Mouse (Mus musculus) megakaryocyte, embryonic 14.5 days (primary cell): ENCODE results near the gene Plxna1. TPM values are rescaled to one million over a fixed set of nuclear protein-coding genes. Genes with fewer than 3 reads are reported as not detected.

Source experiments
- H3K27me3 ChIP-seq: replicated peaks from 2 replicates; pipeline ENCODE3; 2012; ENCODE audit warnings: inconsistent platforms
- H3K36me3 ChIP-seq: replicated peaks from 2 replicates; pipeline ENCODE3; 2012; ENCODE audit warnings: low read length, inconsistent platforms, mixed read lengths
- H3K4me1 ChIP-seq: 2 replicates; pipeline ENCODE4 v1.6.1; 2012; ENCODE audit warnings: inconsistent platforms
- H3K4me3 ChIP-seq: replicated peaks from 2 replicates; pipeline ENCODE3; 2012; ENCODE audit warnings: moderate library complexity, mild to moderate bottlenecking, inconsistent platforms
- H3K9me3 ChIP-seq: 2 replicates; pipeline ENCODE4 v1.6.1; 2012; ENCODE audit warnings: inconsistent platforms
- FLI1 ChIP-seq: IDR thresholded peaks from 2 replicates; pipeline ENCODE4 v1.6.1; 2012; ENCODE audit warnings: low read length, inconsistent platforms, mixed read lengths
- GATA1 ChIP-seq: IDR thresholded peaks from 3 replicates; pipeline ENCODE4 v1.6.1; 2012; ENCODE audit warnings: mixed read lengths, low read length, inconsistent platforms, borderline replicate concordance
- polyA plus RNA-seq: library from polyadenylated mRNA; stranded (reverse); fragments of >175 nt; gene quantifications from 2 replicates; pipeline ENCODE4 v1.2.3, GENCODE M21; 2012; ENCODE audit warnings: low replicate concordance; ENCODE audit not compliant: insufficient read depth

The Plxna1 gene
- polyA plus RNA-seq, 1 experiment = 2.9 TPM

- Histone ChIP-seq H3K9me3 (peaks cover 5% of the 10 kb centered on the region; the same call in 1 of the 2 replicates), H3K27me3 (peaks cover 92% of the 10 kb centered on the region), H3K36me3 (peaks cover 3% of the 10 kb centered on the region), H3K4me3 (peak overlapping the region; percentile 92), H3K4me1 (peaks cover 46% of the 10 kb centered on the region)
- TF ChIP-seq GATA1 (no peak), FLI1 (no peak)
Measured at GRCm38 (mm10) chr6:89361418-89362280, 771 bp downstream of the Plxna1 start.

- Histone ChIP-seq H3K36me3 (peaks cover 3% of the 10 kb centered on the region), H3K9me3 (peaks cover 5% of the 10 kb centered on the region; the same call in 1 of the 2 replicates), H3K27me3 (peaks cover 98% of the 10 kb centered on the region), H3K4me1 (peaks cover 46% of the 10 kb centered on the region), H3K4me3 (peak overlapping the region; percentile 92)
- TF ChIP-seq GATA1 (no peak), FLI1 (no peak)
Measured at GRCm38 (mm10) chr6:89360709-89361417, 1.6 kb downstream of the Plxna1 start.

- no peak for TF ChIP-seq GATA1
- no peak for TF ChIP-seq FLI1
- Histone ChIP-seq H3K4me3 (peak overlapping the region; percentile 21), H3K4me1 (peaks cover 44% of the 10 kb centered on the region), H3K9me3 (peaks cover 5% of the 10 kb centered on the region; the same call in 1 of the 2 replicates), H3K27me3 (peaks cover 98% of the 10 kb centered on the region), H3K36me3 (peaks cover 3% of the 10 kb centered on the region)
Measured at GRCm38 (mm10) chr6:89359771-89360708, 2.4 kb downstream of the Plxna1 start.

- peaks cover 37% of the 10 kb centered on the region for H3K4me1 ChIP-seq
Measured at GRCm38 (mm10) chr6:89359192-89359591, 3.2 kb downstream of the Plxna1 start.

GRCm38 (mm10) chr6:89355661-89356060, 6.8 kb downstream of the Plxna1 start:
- H3K36me3 ChIP-seq = peaks cover 16% of the 10 kb centered on the region
- no peak overlapping the region for H3K4me3 ChIP-seq
- no peaks in the 10 kb centered on the region for H3K9me3 ChIP-seq
- peaks cover 93% of the 10 kb centered on the region for H3K27me3 ChIP-seq
- TF ChIP-seq FLI1 (no peak), GATA1 (no peak)
- H3K4me1 ChIP-seq = peaks cover 19% of the 10 kb centered on the region

More at GRCm38 (mm10) chr6:89359192-89359591, 3.2 kb downstream of the Plxna1 start:
- Histone ChIP-seq H3K9me3 (0 out of 2 replicates have a peak, but pooled peaks cover under 1% of the 10 kb centered on the region), H3K4me3 (no peak overlapping the region), H3K27me3 (peaks cover 97% of the 10 kb centered on the region), H3K36me3 (peaks cover 10% of the 10 kb centered on the region)
- no peak for TF ChIP-seq GATA1
- TF ChIP-seq FLI1 = no peak

GRCm38 (mm10) chr6:89354726-89355125, 7.7 kb downstream of the Plxna1 start:
- H3K9me3 ChIP-seq = no peaks in the 10 kb centered on the region
- H3K4me1 ChIP-seq = peaks cover 22% of the 10 kb centered on the region
- peaks cover 88% of the 10 kb centered on the region for H3K27me3 ChIP-seq
- no peak overlapping the region for H3K4me3 ChIP-seq
- TF ChIP-seq GATA1 = no peak
- no peak for TF ChIP-seq FLI1
- peaks cover 16% of the 10 kb centered on the region for H3K36me3 ChIP-seq

- H3K4me3 ChIP-seq = no peak overlapping the region
- TF ChIP-seq GATA1 (no peak), FLI1 (no peak)
- peaks cover 16% of the 10 kb centered on the region for H3K36me3 ChIP-seq
- H3K27me3 ChIP-seq = peaks cover 88% of the 10 kb centered on the region
- H3K9me3 ChIP-seq = no peaks in the 10 kb centered on the region
- H3K4me1 ChIP-seq = peaks cover 29% of the 10 kb centered on the region
Measured at GRCm38 (mm10) chr6:89354076-89354475, 8.3 kb downstream of the Plxna1 start.

GRCm38 (mm10) chr6:89353101-89353500, 9.3 kb downstream of the Plxna1 start:
- Histone ChIP-seq H3K4me1 (peaks cover 35% of the 10 kb centered on the region), H3K36me3 (peaks cover 16% of the 10 kb centered on the region)

More at GRCm38 (mm10) chr6:89353101-89353500, 9.3 kb downstream of the Plxna1 start:
- Histone ChIP-seq H3K27me3 (peaks cover 88% of the 10 kb centered on the region), H3K4me3 (no peak overlapping the region), H3K9me3 (no peaks in the 10 kb centered on the region)
- TF ChIP-seq FLI1 = no peak
